Mouse (Mus musculus) CH12.LX (cell line): ENCODE data around the gene Aco1.

Source experiments
- BHLHE40 ChIP-seq: IDR thresholded peaks from 2 replicates; pipeline ENCODE4 v1.6.1; 2011; ENCODE audit warnings: mild to moderate bottlenecking, low read depth, low read length, improper control_type of control experiment
- CTCF ChIP-seq, 2 experiments: IDR thresholded peaks in 1 of 2; conservative IDR thresholded peaks in 1 of 2; 2 replicates each; pipeline ENCODE4 v1.5.1; 2011 to 2012; ENCODE audit warnings: low read depth in 2 of 2, low read length in 2 of 2, improper control_type of control experiment in 1 of 2, inconsistent platforms in 1 of 2, mild to moderate bottlenecking in 1 of 2, moderate library complexity in 1 of 2
- EP300 ChIP-seq: IDR thresholded peaks from 2 replicates; pipeline ENCODE4 v1.6.1; 2011; ENCODE audit warnings: low read length, improper control_type of control experiment
- KAT2A ChIP-seq: IDR thresholded peaks from 2 replicates; pipeline ENCODE4 v1.6.1; 2012; ENCODE audit warnings: low read length, improper control_type of control experiment, inconsistent platforms; ENCODE audit not compliant: insufficient replicate concordance
- MEF2A ChIP-seq: IDR thresholded peaks from 2 replicates; pipeline ENCODE4 v1.6.1; 2014; ENCODE audit warnings: low read depth, mild to moderate bottlenecking, inconsistent platforms, low read length, improper control_type of control experiment, borderline replicate concordance
- NELFE ChIP-seq: IDR thresholded peaks from 2 replicates; pipeline ENCODE4 v1.6.1; 2011; ENCODE audit warnings: low read depth, low read length, improper control_type of control experiment
- POLR2AphosphoS2 ChIP-seq: IDR thresholded peaks from 2 replicates; pipeline ENCODE4 v1.6.1; 2011; ENCODE audit warnings: low read depth, low read length, improper control_type of control experiment
- SIN3A ChIP-seq: IDR thresholded peaks from 2 replicates; pipeline ENCODE4 v1.6.1; 2012; ENCODE audit warnings: low read length, improper control_type of control experiment, inconsistent platforms
- TCF12 ChIP-seq: IDR thresholded peaks from 2 replicates; pipeline ENCODE4 v1.6.1; 2014; ENCODE audit warnings: low read depth, mild to moderate bottlenecking, inconsistent platforms, low read length, improper control_type of control experiment
- USF2 ChIP-seq: conservative IDR thresholded peaks from 2 replicates; pipeline ENCODE4 v1.6.1; 2011; ENCODE audit warnings: low read depth, low read length, improper control_type of control experiment
- ZC3H11A ChIP-seq: IDR thresholded peaks from 2 replicates; pipeline ENCODE4 v1.6.1; 2012; ENCODE audit warnings: low read depth, mild to moderate bottlenecking, inconsistent platforms, low read length, improper control_type of control experiment

GRCm38 (mm10) chr4:40184470-40184869, 41.6 kb downstream of the Aco1 start:
- TF ChIP-seq USF2 (no peak), BHLHE40 (no peak), MEF2A (no peak), POLR2AphosphoS2 (no peak), CTCF (conservative IDR thresholded peaks at IDR 0.05 in 1 of 2, IDR thresholded peaks at IDR 0.05 in 1 of 2; ENCODE audit: low read depth in 2 of 2, low read length in 2 of 2) (no peak), TCF12 (no peak), KAT2A (no peak), ZC3H11A (no peak), EP300 (no peak), NELFE (no peak), SIN3A (no peak)
